Mouse (Mus musculus): ENCODE measurements around the gene Polr1e.
A peak's percentile ranks its signal among the peaks of the same experiment; 100 is the strongest.
"Not testable (repeated sequence)": the region's sequence is repeated elsewhere in the genome, so short reads cannot be mapped to it uniquely, and the experiment has no call there.

Polr1e gene

DNA sequence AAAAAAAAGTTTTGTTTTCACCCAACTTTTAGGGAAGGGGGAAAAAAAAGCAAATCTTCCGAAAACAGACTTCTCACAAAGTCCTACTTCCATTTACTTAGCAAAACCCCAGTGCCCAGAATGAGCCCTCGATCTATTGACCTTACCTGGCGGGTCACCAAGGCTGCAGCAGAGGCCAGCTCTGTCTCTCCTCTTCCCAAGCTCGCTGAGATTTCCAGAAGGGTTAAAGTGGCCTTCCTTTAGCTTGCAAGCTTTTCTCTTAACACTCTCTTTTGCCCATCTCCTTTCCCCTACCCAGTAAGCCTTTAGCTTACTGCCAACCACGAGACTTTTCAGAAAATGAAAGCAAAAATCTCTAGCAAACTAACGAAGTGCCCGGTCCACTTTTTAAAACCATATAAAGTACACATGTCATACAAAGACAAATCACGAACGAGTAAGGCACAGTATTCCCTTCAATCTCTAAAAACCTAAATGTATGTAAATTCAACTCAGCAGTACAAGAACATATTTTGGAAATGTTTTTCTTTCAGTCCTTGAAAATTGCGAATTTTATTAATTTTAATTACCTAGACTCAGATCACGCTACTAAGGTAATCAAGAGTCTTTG is 7.5 kb upstream of the Polr1e start:
- no peak for DNase-seq

DNA sequence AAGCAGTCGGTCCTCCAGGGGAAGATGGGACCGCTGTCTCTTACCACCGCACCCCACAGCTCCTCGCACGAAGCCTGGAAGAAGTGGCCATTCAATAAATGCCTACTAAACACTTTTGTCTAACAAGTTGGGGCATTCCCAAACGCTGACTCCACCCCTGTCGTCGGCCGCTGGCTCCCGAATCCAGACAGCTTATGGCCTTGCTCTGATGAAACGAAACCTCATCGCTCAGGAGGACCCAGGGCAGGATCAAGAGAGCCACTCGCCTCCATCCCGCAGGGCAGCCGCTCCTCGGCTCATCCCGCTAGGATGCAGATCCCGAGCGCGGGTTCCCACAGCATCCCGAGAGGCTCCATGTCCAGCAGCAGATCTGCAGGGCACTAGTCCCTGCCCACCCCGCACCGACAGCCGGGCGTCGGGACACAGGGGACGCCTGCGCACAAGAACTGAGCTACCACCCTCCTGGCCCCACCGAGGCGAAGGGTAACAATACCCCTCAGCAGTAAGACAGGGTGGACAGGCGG is 6.7 kb upstream of the Polr1e start:
- no peak for DNase-seq

DNA sequence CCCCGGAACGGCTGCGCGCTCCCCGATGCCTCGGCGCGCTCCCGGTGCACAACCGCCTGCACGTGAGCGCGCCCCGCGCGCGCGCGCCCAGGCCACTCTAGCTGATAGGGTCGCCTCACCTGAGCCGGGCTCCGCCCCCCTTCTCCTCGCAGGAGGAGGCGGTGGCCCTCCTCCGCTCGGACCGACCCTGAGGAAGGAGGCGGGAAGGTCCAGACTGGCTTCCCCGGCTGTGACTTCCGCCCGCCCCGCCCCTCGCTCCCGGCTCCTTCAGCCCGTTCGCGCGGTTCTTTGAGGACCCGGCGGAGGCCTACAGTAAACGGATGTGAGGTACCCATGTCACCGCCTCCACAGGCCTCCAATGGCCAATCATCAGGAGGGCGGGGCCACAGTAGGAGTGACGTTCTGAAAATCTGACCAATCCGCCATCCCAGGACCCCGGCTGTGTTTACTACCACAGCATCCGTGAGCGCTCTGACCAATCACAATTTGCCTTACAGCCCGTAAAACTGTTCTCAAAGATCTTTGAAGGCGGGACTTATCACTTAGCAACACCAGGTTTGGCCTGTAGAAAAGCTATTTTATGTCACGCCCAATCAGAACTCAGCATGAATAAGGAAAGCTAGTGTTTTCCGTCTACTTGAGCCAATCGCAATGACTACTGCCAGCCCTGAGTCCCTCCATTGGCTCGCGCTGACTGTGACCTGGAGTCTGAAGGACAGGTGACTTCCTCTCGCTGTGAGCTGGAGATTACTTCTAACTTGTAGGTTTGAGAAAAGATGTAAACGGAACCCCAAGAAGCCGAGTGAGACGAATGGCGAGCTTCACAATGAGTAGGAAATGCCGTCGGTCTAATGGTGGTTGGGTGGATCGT is 6.0 kb upstream of the Polr1e start, which contains the start of gene Zbtb5:
Gene Zbtb5 (minus strand): TSS at position 308 of the 871 bp plus-strand sequence.
- DNase-seq: peak; percentile 99

DNA sequence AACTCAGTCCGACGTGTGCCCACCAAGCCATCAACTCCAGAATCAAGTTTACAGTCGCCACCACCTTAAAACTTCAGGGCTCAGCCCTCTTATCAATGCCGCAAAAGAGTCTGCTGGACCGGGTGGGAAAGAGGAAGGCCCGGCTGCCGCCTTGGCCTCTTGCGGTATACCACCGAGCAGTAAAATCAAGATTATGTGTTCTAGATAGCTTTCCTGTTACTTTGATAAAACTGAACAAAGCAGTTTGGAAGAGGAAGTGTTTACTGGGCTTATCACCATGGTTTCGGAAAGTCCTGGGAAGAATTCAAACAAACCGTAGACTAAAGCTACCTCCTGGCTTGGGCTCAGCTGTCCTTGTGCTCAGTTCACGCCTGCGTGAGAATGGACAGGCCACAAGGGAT is 5.4 kb upstream of the Polr1e start:
- DNase-seq: no peak

DNA sequence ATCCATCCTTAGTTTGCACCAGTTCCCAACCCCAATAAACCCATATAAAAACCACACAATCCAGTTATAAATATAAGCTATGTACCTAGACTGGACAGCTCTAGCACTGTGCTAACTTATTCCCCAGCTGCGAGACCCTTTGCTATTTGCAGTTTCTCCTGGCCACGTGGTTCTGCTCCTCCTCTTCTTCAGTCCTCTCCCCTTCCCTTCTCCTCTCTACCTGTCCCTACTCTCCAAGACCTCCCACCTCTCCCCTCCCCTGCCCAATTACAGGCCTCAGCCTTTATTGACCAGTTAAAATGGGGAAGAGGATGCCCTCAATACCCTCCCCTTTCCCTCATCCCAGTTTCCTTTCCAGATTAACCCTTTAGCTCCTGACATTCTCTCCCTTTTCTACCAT is 4.8 kb upstream of the Polr1e start:
- DNase-seq: no peak

DNA sequence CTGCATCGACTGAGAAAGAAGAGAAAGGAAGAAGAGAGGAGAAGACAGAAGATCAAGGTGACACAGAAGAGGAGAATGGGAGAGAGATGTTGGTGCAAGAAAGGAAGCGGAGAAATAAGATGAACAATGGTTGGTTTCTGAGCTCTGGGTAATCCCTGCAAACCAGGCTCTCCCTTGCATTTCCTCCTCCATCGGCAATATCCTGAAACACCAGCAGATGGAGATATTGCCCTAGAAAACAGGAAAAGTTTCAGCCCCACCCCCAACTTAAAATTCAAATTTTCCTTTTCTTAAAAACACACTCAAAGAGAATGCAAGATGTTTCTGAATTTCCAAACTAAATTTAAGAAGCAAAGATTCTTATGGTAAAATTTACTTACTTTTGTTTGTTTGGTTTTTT is 2.8 kb upstream of the Polr1e start:
- peak; percentile 54 for DNase-seq

DNA sequence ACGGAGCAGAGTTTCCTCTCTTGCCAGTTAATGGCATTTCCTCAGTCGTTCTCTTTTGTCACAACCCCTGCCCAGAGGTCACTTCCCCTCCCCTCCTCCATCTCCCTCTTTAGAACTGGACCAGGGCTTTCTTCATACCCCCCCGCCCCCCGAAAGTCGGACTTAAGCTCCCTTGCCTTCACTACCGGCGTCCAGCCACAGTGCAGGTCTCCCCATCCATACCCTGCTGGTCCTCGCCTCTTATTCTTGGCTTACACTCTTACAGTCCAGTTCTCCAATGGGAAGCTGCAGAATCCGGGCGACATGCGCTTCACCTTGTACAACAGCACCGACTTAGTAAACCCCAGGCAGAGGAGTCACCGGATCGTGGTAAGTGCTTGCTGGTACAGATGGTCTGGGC is 626 bp downstream of the Polr1e start:
- no peak for DNase-seq

DNA sequence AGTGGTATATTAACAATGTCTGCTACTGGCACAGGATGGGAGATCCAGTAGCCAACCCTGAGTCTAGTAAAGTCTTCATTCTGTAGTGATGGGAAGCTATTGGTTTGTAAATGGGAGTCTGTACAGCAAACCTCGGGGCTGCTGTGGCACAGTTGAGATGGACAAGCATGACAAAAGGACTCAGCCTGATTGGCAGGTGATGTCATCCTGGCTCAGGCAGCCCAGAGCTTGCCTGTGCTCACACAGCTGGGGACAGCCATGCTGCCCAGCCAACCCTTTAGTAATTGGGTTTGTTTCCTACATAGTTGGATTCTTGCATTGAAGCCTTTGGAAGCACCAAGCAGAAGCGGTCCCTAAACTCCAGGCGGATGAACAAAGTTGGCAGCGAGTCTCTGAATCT is 8.1 kb downstream of the Polr1e start:
- no peak for DNase-seq

DNA sequence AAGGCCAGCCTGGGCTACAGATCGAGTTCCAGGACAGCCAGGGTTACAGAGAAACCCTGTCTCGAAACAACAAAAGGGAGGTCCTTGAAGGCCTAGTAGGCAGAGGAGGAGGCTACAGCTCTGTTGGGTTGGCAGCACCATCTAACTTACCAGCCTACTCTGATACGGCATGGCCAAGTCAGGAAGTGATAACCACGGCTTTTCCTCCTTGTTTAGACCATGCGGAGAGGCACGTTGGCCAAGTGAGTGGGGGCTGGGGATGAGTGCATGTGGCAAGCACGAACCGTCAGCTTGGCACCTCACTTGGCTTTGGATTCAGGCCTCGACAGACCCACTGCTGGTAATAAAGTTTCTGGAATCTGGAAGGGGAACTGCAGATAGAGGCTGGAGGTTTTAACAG is 14.2 kb downstream of the Polr1e start:
- no peak for DNase-seq

DNA sequence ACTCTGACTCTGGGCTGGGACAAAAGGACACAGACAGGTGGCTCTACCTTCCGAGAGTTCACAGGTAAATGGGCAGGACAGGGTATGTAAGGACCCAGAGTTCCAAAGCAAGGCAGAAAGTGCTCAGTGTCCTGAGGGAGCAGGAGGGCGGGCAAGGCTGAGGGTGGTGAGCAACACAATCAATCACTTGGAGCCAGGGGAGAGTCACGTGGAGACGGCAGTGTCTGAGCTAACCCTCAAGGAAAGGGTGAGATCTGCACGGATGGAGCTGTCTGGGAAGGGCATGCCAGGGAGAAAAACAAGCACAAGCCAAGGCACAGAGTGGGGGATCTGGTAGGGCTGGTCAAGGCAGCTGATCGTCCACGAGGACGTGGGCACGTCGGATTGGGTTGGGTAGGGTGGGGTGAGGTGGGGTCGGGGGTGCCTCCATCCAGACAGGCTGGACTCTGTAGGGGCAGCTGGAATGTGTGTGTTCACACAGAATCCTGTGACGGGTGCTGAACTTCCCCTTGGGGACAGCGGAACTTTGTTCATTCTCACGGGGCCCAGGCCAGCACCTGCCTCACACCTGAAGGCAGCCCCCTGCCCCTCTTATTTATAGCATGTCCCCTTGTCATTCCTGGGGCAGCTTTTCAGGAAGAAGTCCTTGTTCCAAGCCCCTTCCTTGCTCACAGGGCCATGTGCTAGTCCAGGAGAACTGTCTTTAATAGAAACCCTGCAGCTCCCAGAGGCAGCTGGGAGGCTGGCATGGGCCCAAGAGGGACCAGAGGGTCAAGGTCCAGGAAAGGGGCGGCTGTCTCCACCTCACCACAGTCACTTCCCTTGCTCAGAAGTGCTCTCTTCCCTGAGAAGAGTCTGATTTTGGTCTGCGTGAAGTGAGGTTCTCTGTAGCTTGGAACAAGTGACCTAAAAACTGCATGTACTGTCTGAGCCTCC is 16.6 kb downstream of the Polr1e start:
- no peak for DNase-seq

DNA sequence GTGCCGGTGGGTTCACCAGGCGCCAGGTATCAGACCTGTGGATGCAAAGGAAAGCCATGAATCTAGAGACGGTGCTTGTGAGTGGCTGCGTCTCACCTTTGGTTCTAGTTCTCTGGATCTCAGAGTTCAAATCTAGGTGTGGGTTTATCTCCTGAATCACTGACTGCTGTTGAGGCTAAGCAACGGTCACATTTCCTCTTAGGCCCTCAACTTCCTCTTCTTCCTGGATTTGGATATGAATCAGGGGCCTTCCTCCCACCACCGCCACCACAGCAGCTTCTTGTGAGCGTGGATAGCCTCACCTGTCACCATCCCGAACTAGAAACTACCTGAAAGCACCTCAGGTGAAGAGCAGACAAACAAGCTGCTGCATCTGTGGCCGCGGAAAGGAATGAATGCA is 17.7 kb downstream of the Polr1e start:
- DNase-seq: no peak

DNA sequence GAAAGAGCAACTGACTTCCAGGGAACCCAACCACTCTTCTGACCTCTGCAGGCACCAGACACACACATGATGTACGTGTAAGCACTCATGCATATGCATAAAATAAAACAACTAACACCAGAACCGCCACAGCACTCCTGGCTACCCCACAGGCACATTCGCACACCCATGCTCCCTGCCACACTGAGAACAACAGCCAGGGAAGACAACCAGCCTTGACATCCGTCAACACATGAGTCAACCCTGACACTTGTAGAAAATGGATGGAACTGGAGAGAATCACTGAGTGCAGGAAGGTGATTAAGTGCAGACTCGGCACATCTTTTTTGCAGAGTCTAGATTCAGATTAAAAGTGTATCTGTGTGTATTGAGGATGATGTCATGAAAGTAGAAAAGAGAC is 18.2 kb downstream of the Polr1e start:
- DNase-seq: no peak

DNA sequence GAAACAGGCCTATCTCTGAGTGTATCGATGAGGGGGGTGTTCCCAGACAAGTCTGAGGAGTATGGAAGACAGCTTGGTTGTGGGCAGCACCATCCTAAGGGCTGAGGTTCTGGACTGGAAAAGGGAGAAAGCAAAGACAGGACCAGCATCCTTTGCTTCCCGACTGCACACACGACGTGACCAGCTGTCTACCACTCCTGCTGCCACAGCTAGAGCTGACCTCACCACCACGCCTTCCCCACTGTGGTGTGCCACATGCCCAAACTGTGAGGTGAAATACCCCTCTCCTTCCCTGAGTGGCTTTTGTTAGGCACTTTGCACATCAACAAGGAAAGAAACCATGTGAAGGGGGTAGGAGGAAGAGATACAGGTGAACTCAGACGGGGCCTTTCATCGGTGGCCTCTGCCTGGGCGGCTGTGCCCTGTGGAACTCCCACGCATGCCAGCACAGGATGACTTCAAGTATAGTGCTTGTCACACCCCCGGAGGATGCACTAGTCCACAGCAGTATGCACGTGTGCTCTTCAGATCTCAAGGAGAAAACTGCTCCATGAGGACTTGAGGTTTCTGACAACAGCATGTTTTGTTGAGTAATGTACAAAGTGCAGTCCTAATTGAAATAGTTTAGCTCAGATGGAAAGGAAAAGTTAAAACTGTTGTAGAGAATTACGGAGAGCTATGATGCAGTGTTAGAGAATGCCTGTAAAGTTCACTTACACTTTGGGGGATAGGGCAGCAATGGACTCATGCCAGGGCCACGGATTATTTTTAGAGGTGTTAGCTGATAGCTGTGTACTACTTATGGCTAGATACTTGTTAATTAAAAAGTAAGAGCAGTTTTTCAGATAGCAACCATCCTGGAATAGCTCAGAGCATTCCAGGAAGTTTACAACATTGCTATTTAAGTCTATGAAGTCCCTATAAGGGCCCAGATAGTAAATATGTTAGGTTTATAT is 19.4 kb downstream of the Polr1e start:
- DNase-seq: no peak

DNA sequence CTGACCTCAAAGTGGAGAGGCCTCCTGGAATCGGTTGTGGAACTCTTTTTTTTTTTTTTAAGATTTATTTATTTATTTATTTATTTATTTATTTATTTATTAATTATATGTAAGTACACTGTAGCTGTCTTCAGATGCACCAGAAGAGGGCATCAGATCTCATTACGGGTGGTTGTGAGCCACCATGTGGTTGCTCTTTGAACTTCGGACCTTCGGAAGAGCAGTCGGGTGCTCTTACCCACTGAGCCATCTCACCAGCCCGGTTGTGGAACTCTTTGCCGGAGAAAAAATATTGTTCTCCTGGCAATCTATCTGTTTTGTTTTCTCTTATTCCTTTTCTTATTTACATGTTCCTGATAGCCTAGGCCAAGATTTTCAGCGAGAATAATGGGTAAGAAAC is 20.5 kb downstream of the Polr1e start:
- DNase-seq: not testable (repeated sequence)

DNA sequence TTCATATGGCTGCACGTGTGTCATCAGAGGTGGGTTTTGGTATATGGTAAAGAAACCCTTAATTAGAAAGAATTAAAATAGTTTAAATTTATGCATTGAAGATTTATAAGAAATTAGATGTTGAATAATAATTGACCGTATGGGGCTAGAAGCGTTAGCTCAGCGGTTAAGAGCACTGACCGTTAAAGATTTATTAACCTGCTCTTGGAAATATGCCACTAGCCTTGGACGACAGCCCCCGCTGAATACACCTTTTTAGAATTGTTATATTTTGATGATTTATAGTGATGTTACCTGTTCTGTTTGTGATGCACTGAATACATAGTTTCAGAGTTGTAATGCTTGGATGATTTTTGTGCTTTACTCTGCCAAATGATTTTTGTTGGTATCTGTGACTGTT is 21.2 kb downstream of the Polr1e start:
- DNase-seq: not testable (repeated sequence)

DNA sequence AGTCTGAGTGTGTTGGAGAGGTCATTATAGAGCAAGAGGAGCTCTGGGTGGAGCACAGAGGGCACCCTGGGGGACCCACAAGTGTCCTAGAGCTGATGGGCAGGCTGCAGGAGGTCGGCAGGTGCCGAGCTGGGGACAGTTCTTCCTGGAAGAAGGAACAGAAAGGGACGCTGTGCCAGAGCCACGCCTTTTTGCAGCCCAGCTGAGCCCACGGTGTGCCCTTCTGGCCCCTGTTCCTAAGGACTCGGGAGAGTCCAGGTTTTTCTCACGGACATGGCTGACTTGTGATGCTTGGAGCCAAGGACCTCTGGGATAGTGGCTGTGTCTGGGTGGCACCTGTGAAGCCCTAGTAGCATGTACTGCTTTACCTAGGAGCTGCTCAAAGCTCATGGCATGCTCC is 22.4 kb downstream of the Polr1e start:
- DNase-seq: no peak

DNA sequence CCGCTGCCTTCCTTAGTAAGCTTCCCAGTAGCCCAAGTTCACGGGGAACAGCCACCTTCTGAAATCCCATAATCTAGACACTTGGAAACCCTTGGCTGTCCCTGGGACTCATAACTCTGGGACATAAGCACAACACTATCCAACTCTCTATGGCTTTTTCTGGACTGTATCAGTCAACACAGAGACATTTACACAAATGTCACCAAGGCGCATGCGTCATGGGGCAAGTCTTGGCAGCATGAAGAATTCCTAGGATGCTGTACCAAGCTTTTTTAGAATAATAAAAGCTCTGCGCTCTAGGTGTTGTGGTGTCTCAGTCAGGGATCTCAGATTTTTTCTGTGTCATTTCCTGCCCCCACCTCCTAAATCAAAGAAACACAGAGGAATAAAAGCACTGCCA is 28.3 kb downstream of the Polr1e start:
- DNase-seq: no peak

DNA sequence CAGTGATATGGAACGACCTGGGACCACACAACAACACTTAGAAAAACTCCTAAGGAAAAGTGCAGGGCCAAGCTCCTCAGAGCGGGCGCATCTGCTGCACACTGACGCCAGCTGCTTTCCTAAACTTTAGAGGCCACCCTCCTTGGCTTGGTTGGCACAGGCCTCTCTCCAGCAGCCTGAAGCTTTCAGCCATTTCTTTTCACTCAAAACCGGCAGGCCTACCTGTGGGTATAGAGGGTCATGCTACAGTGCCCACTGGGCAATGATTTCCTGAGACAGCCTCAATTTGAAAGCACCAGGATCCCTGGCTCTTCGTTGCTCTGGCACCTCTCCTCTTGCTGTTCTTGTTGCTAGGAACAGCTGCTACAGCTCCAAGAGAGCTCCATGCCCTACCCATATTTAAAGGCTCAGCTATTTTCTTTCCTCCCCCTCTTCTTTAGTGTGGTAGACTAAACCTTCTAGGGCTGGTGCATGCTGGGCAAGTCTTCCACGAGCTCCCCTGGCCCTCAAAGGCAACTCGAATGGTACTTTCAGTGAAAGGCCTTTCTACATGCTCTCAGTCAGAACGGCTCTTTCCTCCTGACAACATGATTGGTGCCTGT is 29.0 kb downstream of the Polr1e start:
- DNase-seq: no peak

DNA sequence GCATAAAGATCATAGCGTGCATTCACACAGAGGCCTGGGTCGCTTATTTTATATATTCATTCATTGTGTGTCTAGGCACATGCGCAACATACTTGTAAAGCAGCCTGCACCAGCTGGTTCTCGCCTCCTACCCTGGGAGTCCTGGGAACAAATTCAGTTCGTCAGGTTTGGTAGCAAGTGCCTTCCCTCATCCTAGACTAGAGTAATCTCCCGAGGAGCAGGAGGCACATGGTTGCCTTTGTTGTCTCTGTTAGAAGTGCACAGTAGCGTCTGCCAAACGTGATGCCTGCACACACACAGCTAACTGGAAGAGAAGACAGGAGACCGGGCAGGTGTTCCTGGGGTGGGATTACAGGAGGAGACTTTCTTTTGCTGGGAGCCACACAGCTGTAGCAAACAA is 29.6 kb downstream of the Polr1e start:
- peak; percentile 44 for DNase-seq

DNA sequence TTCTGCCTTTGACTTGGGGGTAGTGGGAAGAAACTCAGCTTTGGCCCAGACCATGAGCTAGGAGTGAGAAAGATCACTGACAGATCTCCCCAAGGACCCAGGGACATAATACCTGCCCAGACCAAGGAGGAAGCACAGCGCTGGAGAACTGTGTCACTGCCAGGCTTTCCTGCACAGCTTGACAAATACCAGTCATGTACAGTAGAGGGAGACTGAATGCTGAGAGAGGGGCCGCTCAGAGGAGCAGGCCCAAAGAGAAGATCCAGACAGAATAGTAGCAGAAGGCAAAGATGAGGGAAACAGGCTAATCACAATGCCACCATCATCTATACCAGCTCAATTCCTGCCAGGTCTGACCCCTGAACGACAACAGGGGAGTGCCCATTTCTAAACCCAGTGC is 36.5 kb downstream of the Polr1e start:
- DNase-seq: no peak

DNA sequence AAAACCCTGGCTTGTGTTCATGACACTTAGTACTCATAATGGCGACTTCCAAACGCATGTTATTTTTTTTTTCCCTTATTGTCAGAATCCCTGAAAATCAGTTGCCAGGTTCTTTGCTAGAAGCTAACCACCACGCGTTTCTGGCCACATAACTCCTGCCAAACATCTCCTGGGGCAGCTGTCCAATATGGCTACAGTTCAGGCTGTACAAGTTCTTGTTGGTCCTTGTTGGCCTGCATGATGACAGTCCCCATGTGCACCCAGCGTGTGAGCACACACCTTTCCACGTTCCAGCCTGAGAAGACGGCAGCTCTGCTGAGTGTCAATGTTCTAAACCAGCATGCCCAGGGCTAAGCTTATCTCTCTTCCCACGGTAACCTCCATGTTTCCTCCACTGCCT is 37.1 kb downstream of the Polr1e start:
- DNase-seq: no peak

DNA sequence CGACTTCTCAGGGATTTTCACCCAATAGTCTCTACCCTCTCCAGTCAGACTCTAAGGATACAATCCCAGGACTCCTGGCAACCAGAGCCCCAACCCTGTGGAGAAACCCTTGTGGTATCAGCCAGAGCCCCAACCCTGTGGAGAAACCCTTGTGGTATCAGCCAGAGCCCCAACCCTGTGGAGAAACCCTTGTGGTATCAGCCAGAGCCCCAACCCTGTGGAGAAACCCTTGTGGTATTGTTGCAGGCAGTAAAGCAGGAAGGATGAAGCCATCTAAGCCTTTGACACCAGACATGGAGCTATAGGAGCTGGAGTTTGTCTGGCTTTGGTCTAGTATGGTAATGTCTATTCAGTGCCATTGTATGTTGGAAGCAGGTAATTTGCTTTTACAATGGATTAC is 45.5 kb downstream of the Polr1e start:
- DNase-seq: not testable (repeated sequence)
